Mouse (Mus musculus) spleen, adult 2 months (tissue): ENCODE measurements around the gene Bcr.

Source experiments
- CTCF ChIP-seq: fragments of 200-500 bp; IDR thresholded peaks from 2 replicates; pipeline ENCODE4 v1.5.1; 2011; ENCODE audit warnings: mild to moderate bottlenecking, inconsistent platforms; ENCODE audit not compliant: insufficient read depth, insufficient read length, insufficient replicate concordance; ENCODE audit errors: extremely low read depth
- POLR2A ChIP-seq: fragments of 200-500 bp; IDR thresholded peaks from 2 replicates; pipeline ENCODE4 v1.6.1; 2011; ENCODE audit warnings: low read depth, low read length, inconsistent platforms

GRCm38 (mm10) chr10:75221936-75222610, 161.7 kb downstream of the Bcr start:
- TF ChIP-seq CTCF (no peak), POLR2A (no peak)
